In genomic region chr1:59409585-59410160, GRCm38 (mm10) we compare ENCODE assay signal across 9 mouse cellular contexts.
DNase-seq lines count a peak whose midpoint lies in the region; ATAC-seq and TF ChIP-seq lines count a peak whose summit lies in the region.
"Had no signal": no experiment of that assay in that cellular context is flagged by ENCODE, and none has a peak within 500 bp of the region (broad histone marks: within the 10 kb centered on the region; RNA-seq: fewer than 3 reads in every experiment).

No protein-coding gene starts in this region.

- TF ChIP-seq CTCF in liver, postnatal 0 days (IDR thresholded peaks at IDR 0.05; ENCODE audit: low read depth) = no peak

- no peaks in the 10 kb centered on the region for H3K36me3 ChIP-seq in liver, postnatal 0 days (replicated peaks; ENCODE audit: insufficient read depth, low read length)

- no peak overlapping the region for H3K4me2 ChIP-seq in liver, postnatal 0 days (ENCODE audit: low read depth, low read length)

- H3K9ac ChIP-seq in liver, postnatal 0 days (replicated peaks) = no peak overlapping the region
- H3K9ac ChIP-seq: liver, embryonic 14.5 days had no signal

- H3K27ac ChIP-seq in liver, postnatal 0 days (ENCODE audit: low read depth) = no peak overlapping the region
- H3K27ac ChIP-seq: liver, embryonic 14.5 days had no signal

- H3K27me3 ChIP-seq in liver, postnatal 0 days (ENCODE audit: insufficient read depth, low read length) = no peaks in the 10 kb centered on the region

- no peaks in the 10 kb centered on the region for H3K9me3 ChIP-seq in liver, postnatal 0 days (ENCODE audit: low read length)

- TF ChIP-seq EP300 in liver, postnatal 0 days (IDR thresholded peaks at IDR 0.05; ENCODE audit: low read depth) = no peak

- H3K4me3 ChIP-seq in liver, postnatal 0 days (ENCODE audit: low read depth, low read length) = no peak overlapping the region

- peak; percentile 54 for DNase-seq in cerebellum, adult 9-10 months
- DNase-seq in cerebellum, adult 11-12 months = no peak
- DNase-seq in liver = peak; percentile 23
- no peak for DNase-seq in liver, postnatal 0 days
- DNase-seq in gastrocnemius, postnatal 14 days = peak; percentile 62
- DNase-seq in left cerebral cortex, adult 11 months (ENCODE audit: low spot score) = no peak
- DNase-seq in natural killer cell, adult 2 months (ENCODE audit: low spot score in 2 of 2) = no peak

- H3K4me1 ChIP-seq in liver, postnatal 0 days (ENCODE audit: insufficient read depth) = no peaks in the 10 kb centered on the region; the same call in 1 of the 2 replicates

- no peak for ATAC-seq in liver, postnatal 0 days
- ATAC-seq in megakaryocyte progenitor cell, adult 5-6 weeks (replicated peaks; ENCODE audit: poor library complexity) = peak; percentile 80

- intact Hi-C loops in gastrocnemius, postnatal 14 days (cut with DNase I; ENCODE audit: low total_unique reads) = no loop called here

- WGBS in liver, postnatal 0 days (ENCODE audit: insufficient replicate concordance) = 43% methylated on average over 8 of the region's 8 CpGs

Comparison
In these comparisons a context has a peak if more than half of its experiments do, and no peak if none do; other contexts are left out.
1. DNase-seq: peak in cerebellum, adult 9-10 months (single experiment), liver (single experiment) and gastrocnemius, postnatal 14 days (single experiment); none in cerebellum, adult 11-12 months (single experiment), liver, postnatal 0 days (single experiment), left cerebral cortex, adult 11 months (single experiment) and natural killer cell, adult 2 months (0 of 2).